Comparison of ENCODE assay signal across 1 mouse cellular context in genomic region chr4:46574024-46574753, GRCm38 (mm10).
A peak's percentile ranks its signal among the peaks of the same experiment; 100 is the strongest.
TF ChIP-seq lines count a peak whose summit lies in the region.

No protein-coding gene starts in this region.

TF ChIP-seq in MEL, 35 proteins besides CTCF, POLR2A, EP300 and RAD21 (continued from another document):
- 0 out of 2 replicates have a peak, but pooled peaks have one; percentile 46 for TF ChIP-seq TBP (IDR thresholded peaks at IDR 0.05; ENCODE audit: low read depth, low read length)
- TF ChIP-seq NRF1 (IDR thresholded peaks at IDR 0.05; ENCODE audit: insufficient read depth, low read depth, low read length, poor library complexity, severe bottlenecking) = no peak
- TF ChIP-seq ELF1 (IDR thresholded peaks at IDR 0.05; ENCODE audit: low read depth, low read length) = no peak
- no peak for TF ChIP-seq MAZ (IDR thresholded peaks at IDR 0.05; ENCODE audit: low read depth, low read length)
- no peak for TF ChIP-seq POLR2AphosphoS5 (IDR thresholded peaks at IDR 0.05; ENCODE audit: borderline replicate concordance, low read depth, low read length)
- TF ChIP-seq ZKSCAN1 (IDR thresholded peaks at IDR 0.05; ENCODE audit: low read depth, low read length) = no peak
- TF ChIP-seq UBTF (IDR thresholded peaks at IDR 0.05; ENCODE audit: borderline replicate concordance, insufficient read depth, low read depth, low read length) = no peak
- TF ChIP-seq CHD1 (IDR thresholded peaks at IDR 0.05; ENCODE audit: low read depth, low read length) = no peak
- TF ChIP-seq MEF2A (IDR thresholded peaks at IDR 0.05; ENCODE audit: extremely low read depth, insufficient replicate concordance, low read depth, low read length, poor library complexity, severe bottlenecking) = no peak
- no peak for TF ChIP-seq KAT2A (conservative IDR thresholded peaks at IDR 0.05; ENCODE audit: low read depth, low read length)
- TF ChIP-seq POLR2AphosphoS2 (IDR thresholded peaks at IDR 0.05; ENCODE audit: low read length) = no peak
- no peak for TF ChIP-seq MXI1 (IDR thresholded peaks at IDR 0.05; ENCODE audit: low read depth, low read length)
- no peak for TF ChIP-seq MYC (IDR thresholded peaks at IDR 0.05; ENCODE audit: low read depth, low read length)
- TF ChIP-seq MAFK (IDR thresholded peaks at IDR 0.05; ENCODE audit: borderline replicate concordance, low read depth, low read length) = no peak
- TF ChIP-seq BHLHE40 (IDR thresholded peaks at IDR 0.05; ENCODE audit: borderline replicate concordance, low read depth, low read length) = no peak
